Mouse (Mus musculus): Measurements from ENCODE around the gene Trpm1. TPM values are rescaled to one million over a fixed set of nuclear protein-coding genes. Genes with fewer than 3 reads are reported as not detected.

Gene Trpm1
- total and polyA plus RNA-seq, 3 experiments, result 5.9 to 10.7 (median 6.1) TPM

GRCm38 (mm10) chr7:64158281-64159055, 4.8 kb downstream of the Trpm1 start:
- Histone ChIP-seq H3K36me3 (replicated peaks in 1 of 2; ENCODE audit: control insufficient read depth in 1 of 2, insufficient read depth in 1 of 2, low read length in 1 of 2) (no peaks in the 10 kb centered on the region), H3K9me3 (replicated peaks; ENCODE audit: low read length) (no peaks in the 10 kb centered on the region), H3K79me2 (replicated peaks; ENCODE audit: control insufficient read depth, extremely low read depth, insufficient read depth, poor library complexity, severe bottlenecking) (no peaks in the 10 kb centered on the region), H3K4me3 (replicated peaks in 1 of 3; ENCODE audit: low read depth in 2 of 3, low read length in 2 of 3, poor library complexity in 1 of 3) (no peak overlapping the region), H3K4me1 (ENCODE audit: control insufficient read depth in 1 of 2, insufficient read depth in 2 of 2) (no peaks in the 10 kb centered on the region), H3K4me2 (ENCODE audit: insufficient read depth, low read depth, poor library complexity, severe bottlenecking) (no peak overlapping the region), H3K27me3 (replicated peaks) (no peaks in the 10 kb centered on the region), H3K9ac (ENCODE audit: insufficient read depth, low read depth) (no peak overlapping the region), H3K27ac (ENCODE audit: insufficient read depth, low read depth) (no peak overlapping the region)
- DNase-seq (ENCODE audit: extremely low read depth), result no peak
- in situ Hi-C loops (cut with MboI; ENCODE audit: low pct_ligation_motif_present, low pct_unique_long_range_greater_than_20kb, low sequenced_read_pairs), result loop anchor here (10.0 to 25.0 kb wide), 3 partner anchors 379 to 579 kb away; no protein-coding TSS in a partner anchor
- dilution Hi-C loops (cut with MboI; ENCODE audit: extremely low pct_ligation_motif_present, extremely low pct_unique_long_range_greater_than_20kb, low sequenced_read_pairs), result no loop called here
- TF ChIP-seq PAX5 (IDR thresholded peaks at IDR 0.05; ENCODE audit: low read length) (no peak), ETS1 (conservative IDR thresholded peaks at IDR 0.05; ENCODE audit: low read depth, low read length) (no peak), BHLHE40 (IDR thresholded peaks at IDR 0.05; ENCODE audit: low read depth, low read length) (no peak), MYC (IDR thresholded peaks at IDR 0.05; ENCODE audit: low read depth, low read length) (no peak), NELFE (IDR thresholded peaks at IDR 0.05; ENCODE audit: low read depth, low read length) (no peak), CHD1 (IDR thresholded peaks at IDR 0.05; ENCODE audit: low read depth, low read length) (no peak), GABPA (IDR thresholded peaks at IDR 0.05; ENCODE audit: insufficient replicate concordance, low read depth, low read length) (no peak)

- H3K79me2 ChIP-seq (replicated peaks; ENCODE audit: control insufficient read depth, extremely low read depth, insufficient read depth, poor library complexity, severe bottlenecking), result no peaks in the 10 kb centered on the region
- H3K9ac ChIP-seq (ENCODE audit: insufficient read depth, low read depth), result no peak overlapping the region
- no peaks in the 10 kb centered on the region for H3K9me3 ChIP-seq (replicated peaks; ENCODE audit: low read length)
- TF ChIP-seq MAX (IDR thresholded peaks at IDR 0.05; ENCODE audit: low read length) (no peak), MAZ (IDR thresholded peaks at IDR 0.05; ENCODE audit: low read depth, low read length) (no peak)
- H3K4me2 ChIP-seq (ENCODE audit: insufficient read depth, low read depth, poor library complexity, severe bottlenecking), result no peak overlapping the region
- dilution Hi-C loops (cut with MboI; ENCODE audit: extremely low pct_ligation_motif_present, extremely low pct_unique_long_range_greater_than_20kb, low sequenced_read_pairs), result no loop called here
- in situ Hi-C loops (cut with MboI; ENCODE audit: low pct_ligation_motif_present, low pct_unique_long_range_greater_than_20kb, low sequenced_read_pairs), result loop anchor here (10.0 to 25.0 kb wide), 3 partner anchors 378 to 578 kb away; no protein-coding TSS in a partner anchor
- no peaks in the 10 kb centered on the region for H3K4me1 ChIP-seq (ENCODE audit: control insufficient read depth in 1 of 2, insufficient read depth in 2 of 2)
- no peak overlapping the region for H3K4me3 ChIP-seq (replicated peaks in 1 of 3; ENCODE audit: low read depth in 2 of 3, low read length in 2 of 3, poor library complexity in 1 of 3)
- H3K27me3 ChIP-seq (replicated peaks), result no peaks in the 10 kb centered on the region
- H3K27ac ChIP-seq (ENCODE audit: insufficient read depth, low read depth), result no peak overlapping the region
- no peak for DNase-seq (ENCODE audit: extremely low read depth)
- H3K36me3 ChIP-seq (replicated peaks in 1 of 2; ENCODE audit: control insufficient read depth in 1 of 2, insufficient read depth in 1 of 2, low read length in 1 of 2), result no peaks in the 10 kb centered on the region
Measured at GRCm38 (mm10) chr7:64159056-64159542, 5.5 kb downstream of the Trpm1 start.

All from CH12.LX (cell line).